Mouse (Mus musculus) limb, embryonic 12.5 days (tissue): Measurements from ENCODE around the gene Col4a4. TPM values are rescaled to one million over a fixed set of nuclear protein-coding genes. Genes with fewer than 3 reads are reported as not detected.

ENCODE experiments used
- ATAC-seq: fragments of 200-750 bp; cut with Nextera tagmentation; 2 replicates; pipeline ENCODE4 v1.8.0; 2017; ENCODE audit warnings: low read depth, moderate TSS enrichment; ENCODE audit not compliant: insufficient number of reproducible peaks, insufficient read depth, low FRiP score, low TSS enrichment
- H3K27ac ChIP-seq: fragments of 300-500 bp; sonication (generic); 2 replicates; pipeline ENCODE4 v1.5.1; 2016; ENCODE audit warnings: mild to moderate bottlenecking, moderate library complexity
- H3K27me3 ChIP-seq: fragments of 300-500 bp; sonication (generic); 2 replicates; pipeline ENCODE4 v1.6.1; 2016; ENCODE audit warnings: mild to moderate bottlenecking, moderate library complexity
- H3K36me3 ChIP-seq: fragments of 300-500 bp; sonication (generic); 2 replicates; pipeline ENCODE4 v1.6.1; 2016; ENCODE audit warnings: mild to moderate bottlenecking, moderate library complexity
- H3K4me1 ChIP-seq: fragments of 300-500 bp; sonication (generic); replicated peaks from 2 replicates; pipeline ENCODE4 v1.6.1; 2016
- H3K4me2 ChIP-seq: fragments of 300-500 bp; sonication (generic); 2 replicates; pipeline ENCODE4 v1.6.1; 2016; ENCODE audit warnings: mild to moderate bottlenecking, moderate library complexity
- H3K4me3 ChIP-seq: fragments of 300-500 bp; sonication (generic); replicated peaks from 2 replicates; pipeline ENCODE4 v1.5.1; 2016; ENCODE audit warnings: mild to moderate bottlenecking
- H3K9ac ChIP-seq: fragments of 300-500 bp; sonication (generic); replicated peaks from 2 replicates; pipeline ENCODE4 v1.6.1; 2016; ENCODE audit warnings: mild to moderate bottlenecking, moderate library complexity
- H3K9me3 ChIP-seq: fragments of 300-500 bp; sonication (generic); 2 replicates; pipeline ENCODE4 v1.6.1; 2016; ENCODE audit warnings: mild to moderate bottlenecking, moderate library complexity
- whole genome bisulfite sequencing: fragments of 180-500 bp; shearing (Covaris S2); methylation state at CpG from one replicate; pipeline ENCODE4 v1.1.7; 2016; 5-methylcytosine and 5-hydroxymethylcytosine counted together
- polyA plus RNA-seq: library from polyadenylated mRNA; unstranded; fragments of >200 nt; fragmentation: Nextera tagmentation; extraction: Ambion mirVana; gene quantifications from 2 replicates; pipeline ENCODE4 v1.2.1, GENCODE M21; 2016

Col4a4 gene
- polyA plus RNA-seq, 1 experiment from 2014 or later = 0.06 TPM

GRCm38 (mm10) chr1:82577339-82577738 lies 9.3 kb downstream of the Col4a4 start:
- H3K9ac ChIP-seq = no peak overlapping the region
- no peak for ATAC-seq
- H3K9me3 ChIP-seq = no peaks in the 10 kb centered on the region
- 96% methylated on average over 10 of the region's 10 CpGs for WGBS
- H3K36me3 ChIP-seq = no peaks in the 10 kb centered on the region
- no peak overlapping the region for H3K27ac ChIP-seq
- H3K27me3 ChIP-seq = no peaks in the 10 kb centered on the region
- no peak overlapping the region for H3K4me2 ChIP-seq
- no peaks in the 10 kb centered on the region for H3K4me1 ChIP-seq
- H3K4me3 ChIP-seq = no peak overlapping the region

GRCm38 (mm10) chr1:82576182-82576581 lies 10.5 kb downstream of the Col4a4 start:
- no peaks in the 10 kb centered on the region for H3K9me3 ChIP-seq
- no peak overlapping the region for H3K9ac ChIP-seq
- H3K4me3 ChIP-seq = no peak overlapping the region
- H3K36me3 ChIP-seq = no peaks in the 10 kb centered on the region
- H3K27ac ChIP-seq = no peak overlapping the region
- 84% methylated on average over 2 of the region's 2 CpGs for WGBS
- no peaks in the 10 kb centered on the region for H3K4me1 ChIP-seq
- H3K4me2 ChIP-seq = no peak overlapping the region
- no peak for ATAC-seq
- no peaks in the 10 kb centered on the region for H3K27me3 ChIP-seq

GRCm38 (mm10) chr1:82575681-82576080 lies 11.0 kb downstream of the Col4a4 start:
- 83% methylated on average over 3 of the region's 3 CpGs for WGBS
- Histone ChIP-seq H3K27me3 (no peaks in the 10 kb centered on the region), H3K36me3 (no peaks in the 10 kb centered on the region), H3K4me2 (no peak overlapping the region), H3K4me3 (no peak overlapping the region), H3K4me1 (no peaks in the 10 kb centered on the region), H3K9me3 (no peaks in the 10 kb centered on the region), H3K9ac (no peak overlapping the region), H3K27ac (no peak overlapping the region)
- no peak for ATAC-seq

GRCm38 (mm10) chr1:82571758-82572157 lies 14.9 kb downstream of the Col4a4 start:
- Histone ChIP-seq H3K4me3 (no peak overlapping the region), H3K36me3 (no peaks in the 10 kb centered on the region), H3K27ac (no peak overlapping the region), H3K4me2 (no peak overlapping the region), H3K4me1 (no peaks in the 10 kb centered on the region), H3K27me3 (no peaks in the 10 kb centered on the region), H3K9me3 (no peaks in the 10 kb centered on the region), H3K9ac (no peak overlapping the region)
- 82% methylated on average over 1 of the region's 1 CpGs for WGBS
- ATAC-seq = no peak

- no peak overlapping the region for H3K27ac ChIP-seq
- no peaks in the 10 kb centered on the region for H3K27me3 ChIP-seq
- H3K36me3 ChIP-seq = no peaks in the 10 kb centered on the region
- no peaks in the 10 kb centered on the region for H3K9me3 ChIP-seq
- H3K4me2 ChIP-seq = no peak overlapping the region
- H3K4me1 ChIP-seq = no peaks in the 10 kb centered on the region
- no peak for ATAC-seq
- H3K9ac ChIP-seq = no peak overlapping the region
- H3K4me3 ChIP-seq = no peak overlapping the region
- 87% methylated on average over 4 of the region's 4 CpGs for WGBS
Observed at GRCm38 (mm10) chr1:82569405-82569804, 17.2 kb downstream of the Col4a4 start.

- ATAC-seq = no peak
Observed at GRCm38 (mm10) chr1:82560223-82560622, 26.4 kb downstream of the Col4a4 start.

GRCm38 (mm10) chr1:82554889-82555288 lies 31.8 kb downstream of the Col4a4 start:
- H3K9ac ChIP-seq = no peak overlapping the region
- no peaks in the 10 kb centered on the region for H3K4me1 ChIP-seq
- no peaks in the 10 kb centered on the region for H3K36me3 ChIP-seq
- H3K27me3 ChIP-seq = no peaks in the 10 kb centered on the region
- H3K4me3 ChIP-seq = no peak overlapping the region
- WGBS = 67% methylated on average over 5 of the region's 5 CpGs
- ATAC-seq = no peak
- H3K4me2 ChIP-seq = no peak overlapping the region
- no peak overlapping the region for H3K27ac ChIP-seq
- H3K9me3 ChIP-seq = no peaks in the 10 kb centered on the region

More at GRCm38 (mm10) chr1:82560223-82560622, 26.4 kb downstream of the Col4a4 start:
- no peak overlapping the region for H3K4me2 ChIP-seq
- no peaks in the 10 kb centered on the region for H3K27me3 ChIP-seq
- no peak overlapping the region for H3K4me3 ChIP-seq
- H3K4me1 ChIP-seq = no peaks in the 10 kb centered on the region
- no peaks in the 10 kb centered on the region for H3K9me3 ChIP-seq
- no peak overlapping the region for H3K27ac ChIP-seq
- H3K36me3 ChIP-seq = no peaks in the 10 kb centered on the region
- WGBS = 68% methylated on average over 4 of the region's 4 CpGs
- H3K9ac ChIP-seq = no peak overlapping the region

- Histone ChIP-seq H3K36me3 (no peaks in the 10 kb centered on the region), H3K9me3 (no peaks in the 10 kb centered on the region), H3K27ac (no peak overlapping the region), H3K9ac (no peak overlapping the region), H3K4me1 (no peaks in the 10 kb centered on the region), H3K4me2 (no peak overlapping the region), H3K27me3 (no peaks in the 10 kb centered on the region), H3K4me3 (no peak overlapping the region)
- ATAC-seq = no peak
- 46% methylated on average over 6 of the region's 6 CpGs for WGBS
Observed at GRCm38 (mm10) chr1:82554443-82554850, 32.2 kb downstream of the Col4a4 start.

- no peaks in the 10 kb centered on the region for H3K9me3 ChIP-seq
- H3K27ac ChIP-seq = no peak overlapping the region
- peaks cover 14% of the 10 kb centered on the region for H3K4me1 ChIP-seq
- no peak overlapping the region for H3K4me2 ChIP-seq
- no peak for ATAC-seq
- H3K36me3 ChIP-seq = no peaks in the 10 kb centered on the region
- 67% methylated on average over 8 of the region's 8 CpGs for WGBS
- H3K4me3 ChIP-seq = no peak overlapping the region
- H3K9ac ChIP-seq = no peak overlapping the region
- H3K27me3 ChIP-seq = no peaks in the 10 kb centered on the region
Observed at GRCm38 (mm10) chr1:82545199-82545960, 41.3 kb downstream of the Col4a4 start.

- Histone ChIP-seq H3K27ac (0 out of 2 replicates have a peak overlapping the region, but pooled peaks have one; percentile 20), H3K4me2 (no peak overlapping the region), H3K4me3 (no peak overlapping the region), H3K9ac (no peak overlapping the region), H3K9me3 (no peaks in the 10 kb centered on the region), H3K4me1 (peaks cover 14% of the 10 kb centered on the region), H3K36me3 (no peaks in the 10 kb centered on the region), H3K27me3 (no peaks in the 10 kb centered on the region)
- no peak for ATAC-seq
- WGBS = 23% methylated on average over 6 of the region's 6 CpGs
Observed at GRCm38 (mm10) chr1:82544419-82545185, 42.0 kb downstream of the Col4a4 start.

GRCm38 (mm10) chr1:82543934-82544333 lies 42.7 kb downstream of the Col4a4 start:
- ATAC-seq = no peak
- no peak overlapping the region for H3K27ac ChIP-seq
- H3K4me3 ChIP-seq = no peak overlapping the region
- no peak overlapping the region for H3K4me2 ChIP-seq
- peaks cover 14% of the 10 kb centered on the region for H3K4me1 ChIP-seq
- H3K36me3 ChIP-seq = no peaks in the 10 kb centered on the region
- no peak overlapping the region for H3K9ac ChIP-seq
- no peaks in the 10 kb centered on the region for H3K9me3 ChIP-seq
- 81% methylated on average over 2 of the region's 2 CpGs for WGBS
- H3K27me3 ChIP-seq = no peaks in the 10 kb centered on the region
